Mouse (Mus musculus) heart, embryonic 14.5 days (tissue): Measurements from ENCODE around the gene Mapkbp1. TPM values are rescaled to one million over a fixed set of nuclear protein-coding genes. Genes with fewer than 3 reads are reported as not detected.

Experiments
- microRNA-seq: library from miRNA; unstranded; fragments of <30 nt; microRNA quantifications from one replicate; pipeline ENCODE4, GENCODE M21; 2016
- polyA plus RNA-seq: library from polyadenylated mRNA; unstranded; fragments of >200 nt; fragmentation: Nextera tagmentation; extraction: Ambion mirVana; gene quantifications from 2 replicates; pipeline ENCODE4 v1.2.1, GENCODE M21; 2014

The Mapkbp1 gene
- polyA plus RNA-seq, 1 experiment from 2014 or later, result 2.1 TPM

Small RNA genes within 50 kb of the gene (microRNA-seq; reads per million reads assigned to microRNA genes)
- not detected for gene Mir7665

Other genes starting within 250 kb of the Mapkbp1 start
- gene Itpka, start 230.4 kb upstream of the Mapkbp1 start, polyA plus RNA-seq, result 2.1 and 2.4 TPM in 2 replicates
- gene Ltk, start 212.3 kb upstream of the Mapkbp1 start, polyA plus RNA-seq, result 0.23 and 0.32 TPM in 2 replicates
- gene Rpap1, start 185.2 kb upstream of the Mapkbp1 start, polyA plus RNA-seq, result 16.8 and 17.6 TPM in 2 replicates
- 6.4 and 6.6 TPM in 2 replicates for gene Tyro3, start 175.0 kb upstream of the Mapkbp1 start, polyA plus RNA-seq
- 22.9 and 30.3 TPM in 2 replicates for gene Mga, start 75.5 kb upstream of the Mapkbp1 start, polyA plus RNA-seq
- 18.1 and 20.7 TPM in 2 replicates for gene Jmjd7, start 54.8 kb downstream of the Mapkbp1 start, polyA plus RNA-seq
- 1.9 and 3.6 TPM in 2 replicates for gene Gm28042, start 54.8 kb downstream of the Mapkbp1 start, polyA plus RNA-seq
- gene Pla2g4b, start 60.7 kb downstream of the Mapkbp1 start, polyA plus RNA-seq, result 0.84 and 0.86 TPM in 2 replicates
- gene Ehd4, start 181.9 kb downstream of the Mapkbp1 start, polyA plus RNA-seq, result 141 and 152 TPM in 2 replicates